Mouse (Mus musculus) G1E-ER4 (cell line): ENCODE data around the gene Prim2. TPM values are rescaled to one million over a fixed set of nuclear protein-coding genes. Genes with fewer than 3 reads are reported as not detected.

ENCODE experiments used
- GATA1 ChIP-seq: IDR thresholded peaks from one replicate; pipeline ENCODE4 v1.8.0; 2012; ENCODE audit warnings: low read length, inconsistent platforms
- polyA plus RNA-seq: library from polyadenylated mRNA; stranded (reverse); fragments of >175 nt; gene quantifications from 2 replicates; pipeline ENCODE4 v1.2.3, GENCODE M21; 2012

The Prim2 gene
- polyA plus RNA-seq, 1 experiment = 5.5 TPM

DNA sequence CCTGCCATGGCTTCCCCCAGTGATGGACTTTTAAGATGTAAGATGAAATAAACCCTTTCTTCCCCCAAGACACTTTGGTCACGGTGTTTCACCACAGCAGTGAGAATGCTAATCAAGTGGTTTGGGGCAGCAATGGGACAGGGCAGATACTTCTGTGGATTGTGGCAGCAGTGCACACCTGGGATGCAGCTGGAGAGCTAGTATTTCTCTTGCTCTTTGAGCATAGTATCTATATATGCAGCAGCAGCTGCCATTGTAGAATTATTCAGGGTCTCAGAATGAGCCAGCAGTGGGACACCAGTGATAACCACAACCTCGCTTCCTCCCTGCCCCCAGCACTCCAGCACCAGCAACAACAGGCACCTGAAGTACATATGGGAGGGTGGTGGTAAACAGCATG is 233.4 kb downstream of the Prim2 start:
- TF ChIP-seq GATA1 = no peak

Other genes starting within 250 kb of the Prim2 start
- not detected in 2 replicates for gene Rab23, start 50.1 kb upstream of the Prim2 start, polyA plus RNA-seq
- 69.9 and 79.8 TPM in 2 replicates for gene Bag2, start 88.0 kb upstream of the Prim2 start, polyA plus RNA-seq
- 24.6 and 31.1 TPM in 2 replicates for gene Zfp451, start 144.8 kb upstream of the Prim2 start, polyA plus RNA-seq
- gene Bend6, start 238.0 kb upstream of the Prim2 start, polyA plus RNA-seq = not detected in 2 replicates
- gene Dst, start 238.4 kb upstream of the Prim2 start, polyA plus RNA-seq = not detected in 2 replicates